Mouse (Mus musculus) stomach, embryonic 14.5 days (tissue): ENCODE measurements around the gene Rhov. TPM values are rescaled to one million over a fixed set of nuclear protein-coding genes. Genes with fewer than 3 reads are reported as not detected.
A peak's percentile ranks its signal among the peaks of the same experiment; 100 is the strongest.

Experiments used
- ATAC-seq: fragments of 200-750 bp; cut with Nextera tagmentation; 2 replicates; pipeline ENCODE4 v1.8.0; 2017; ENCODE audit warnings: low read depth, moderate TSS enrichment; ENCODE audit not compliant: insufficient number of reproducible peaks, insufficient read depth, low FRiP score
- H3K27ac ChIP-seq: fragments of 300-500 bp; sonication (generic); 2 replicates; pipeline ENCODE4 v1.5.1; 2014; ENCODE audit warnings: mild to moderate bottlenecking, low read length, moderate library complexity, mixed read lengths
- H3K27me3 ChIP-seq: fragments of 300-500 bp; sonication (generic); 2 replicates; pipeline ENCODE4 v1.6.1; 2014; ENCODE audit warnings: low read length, control low read depth, mixed read lengths; ENCODE audit not compliant: control insufficient read depth, insufficient read depth
- H3K36me3 ChIP-seq: fragments of 300-500 bp; sonication (generic); 2 replicates; pipeline ENCODE4 v1.6.1; 2014; ENCODE audit warnings: mild to moderate bottlenecking, control low read depth, low read length, moderate library complexity, mixed read lengths; ENCODE audit not compliant: control insufficient read depth, insufficient read depth
- H3K4me1 ChIP-seq: fragments of 300-500 bp; sonication (generic); 2 replicates; pipeline ENCODE4 v1.6.1; 2014; ENCODE audit warnings: low read length, control low read depth, mixed read lengths; ENCODE audit not compliant: control insufficient read depth, insufficient read depth
- H3K4me2 ChIP-seq: fragments of 300-500 bp; sonication (generic); replicated peaks from 2 replicates; pipeline ENCODE4 v1.6.1; 2014; ENCODE audit warnings: low read depth, low read length, control low read depth
- H3K4me3 ChIP-seq: fragments of 300-500 bp; sonication (generic); 2 replicates; pipeline ENCODE4 v1.5.1; 2014; ENCODE audit warnings: low read depth, low read length, control low read depth
- H3K9ac ChIP-seq: fragments of 300-500 bp; sonication (generic); replicated peaks from 2 replicates; pipeline ENCODE4 v1.6.1; 2014; ENCODE audit warnings: low read depth, mild to moderate bottlenecking, control low read depth, low read length, moderate library complexity, mixed read lengths
- H3K9me3 ChIP-seq: fragments of 300-500 bp; sonication (generic); 2 replicates; pipeline ENCODE4 v1.6.1; 2016; ENCODE audit warnings: low read depth, low read length, control low read depth; ENCODE audit not compliant: control insufficient read depth
- WGBS: fragments of 180-500 bp; shearing (Covaris S2); extraction: QIAGEN DNeasy Blood & Tissue Kit; methylation state at CpG from one replicate; pipeline ENCODE4 v1.1.7; 2014; 5-methylcytosine and 5-hydroxymethylcytosine counted together
- polyA plus RNA-seq: library from polyadenylated mRNA; unstranded; fragments of >200 nt; fragmentation: Nextera tagmentation; extraction: Ambion mirVana; gene quantifications from 2 replicates; pipeline ENCODE4 v1.2.1, GENCODE M21; 2014

The Rhov gene
- polyA plus RNA-seq, 1 experiment from 2014 or later = 6.0 TPM

- Histone ChIP-seq H3K4me2 (no peak overlapping the region), H3K27ac (peak overlapping the region; percentile 15; the same call in 1 of the 2 replicates), H3K27me3 (peaks cover 23% of the 10 kb centered on the region), H3K36me3 (no peaks in the 10 kb centered on the region), H3K9ac (no peak overlapping the region), H3K4me1 (0 out of 2 replicates have a peak, but pooled peaks cover 3% of the 10 kb centered on the region), H3K4me3 (no peak overlapping the region), H3K9me3 (no peaks in the 10 kb centered on the region)
- ATAC-seq = no peak
- WGBS = 65% methylated on average over 4 of the region's 4 CpGs
Observed at GRCm38 (mm10) chr2:119240075-119240818, 30.8 kb downstream of the Rhov start.

DNA sequence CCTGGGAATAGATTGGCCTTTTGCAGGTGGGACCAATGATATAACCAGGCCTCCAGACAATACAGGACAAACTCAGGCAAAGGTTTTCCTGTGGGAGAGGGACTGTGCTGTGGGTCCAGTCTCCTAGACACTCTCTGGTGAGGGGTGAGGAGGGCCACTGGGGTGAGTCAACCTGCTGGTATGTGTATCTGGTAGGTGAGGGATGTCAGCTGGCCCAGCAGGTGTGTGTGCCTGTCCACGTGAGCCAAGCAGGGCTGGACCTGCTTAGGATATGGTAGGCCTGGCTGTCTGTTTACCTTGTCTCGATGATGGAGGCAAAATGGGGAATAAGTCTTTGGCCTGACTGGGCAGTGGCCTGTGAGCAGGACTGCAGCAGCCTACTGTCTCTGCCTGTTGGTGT, 32.4 kb downstream of the Rhov start:
- Histone ChIP-seq H3K4me3 (peak overlapping the region; percentile 49), H3K27me3 (peaks cover 23% of the 10 kb centered on the region), H3K9me3 (no peaks in the 10 kb centered on the region), H3K9ac (peak overlapping the region; percentile 59; the same call in 1 of the 2 replicates), H3K36me3 (no peaks in the 10 kb centered on the region), H3K4me1 (0 out of 2 replicates have a peak, but pooled peaks cover 3% of the 10 kb centered on the region), H3K27ac (peak overlapping the region; percentile 72; the same call in 1 of the 2 replicates), H3K4me2 (peak overlapping the region; percentile 44)
- WGBS = 49% methylated on average over 2 of the region's 2 CpGs
- peak; percentile 46; the same call in 1 of the 2 replicates for ATAC-seq

- Histone ChIP-seq H3K4me2 (peak overlapping the region; percentile 44), H3K9ac (peak overlapping the region; percentile 59), H3K9me3 (no peaks in the 10 kb centered on the region), H3K36me3 (no peaks in the 10 kb centered on the region), H3K27ac (peak overlapping the region; percentile 72), H3K27me3 (peaks cover 23% of the 10 kb centered on the region), H3K4me1 (0 out of 2 replicates have a peak, but pooled peaks cover 3% of the 10 kb centered on the region), H3K4me3 (peak overlapping the region; percentile 49)
- WGBS = 3% methylated on average over 27 of the region's 31 CpGs
- ATAC-seq = no peak
Observed at GRCm38 (mm10) chr2:119237871-119238220, 33.2 kb downstream of the Rhov start.

- peak; percentile 80 for ATAC-seq
- Histone ChIP-seq H3K9ac (peak within 1 kb of the TSS; percentile 59), H3K4me2 (peak within 1 kb of the TSS; percentile 44), H3K36me3 (no peaks in the 10 kb centered on the region), H3K4me3 (peak within 1 kb of the TSS; percentile 49), H3K4me1 (0 out of 2 replicates have a peak, but pooled peaks cover 3% of the 10 kb centered on the region), H3K27ac (peak within 1 kb of the TSS; percentile 72), H3K9me3 (no peaks in the 10 kb centered on the region), H3K27me3 (peaks cover 23% of the 10 kb centered on the region)
- WGBS = under 1% methylated on average over 63 of the region's 73 CpGs
Observed at GRCm38 (mm10) chr2:119237210-119237870, 33.7 kb downstream of the Rhov start, which contains the start of gene Spint1. TSS of gene Spint1 (plus strand) at chr2:119237362.

GRCm38 (mm10) chr2:119236682-119237209, 34.3 kb downstream of the Rhov start:
- H3K27me3 ChIP-seq = peaks cover 23% of the 10 kb centered on the region
- H3K4me3 ChIP-seq = peak overlapping the region; percentile 49
- H3K36me3 ChIP-seq = no peaks in the 10 kb centered on the region
- 0 out of 2 replicates have a peak, but pooled peaks cover 3% of the 10 kb centered on the region for H3K4me1 ChIP-seq
- peak overlapping the region; percentile 40; the same call in 1 of the 2 replicates for H3K27ac ChIP-seq
- 7% methylated on average over 25 of the region's 25 CpGs for WGBS
- no peak for ATAC-seq
- peak overlapping the region; percentile 44 for H3K4me2 ChIP-seq
- no peaks in the 10 kb centered on the region for H3K9me3 ChIP-seq
- H3K9ac ChIP-seq = peak overlapping the region; percentile 59

- no peak within 1 kb of the TSS for H3K4me2 ChIP-seq
- no peaks in the 10 kb centered on the region for H3K27me3 ChIP-seq
- H3K9ac ChIP-seq = no peak within 1 kb of the TSS
- H3K36me3 ChIP-seq = no peaks in the 10 kb centered on the region
- H3K4me1 ChIP-seq = no peaks in the 10 kb centered on the region
- ATAC-seq = no peak
- no peak within 1 kb of the TSS for H3K27ac ChIP-seq
- H3K9me3 ChIP-seq = no peaks in the 10 kb centered on the region
- WGBS = 64% methylated on average over 6 of the region's 6 CpGs
- H3K4me3 ChIP-seq = no peak within 1 kb of the TSS
Observed at GRCm38 (mm10) chr2:119229775-119230704, 41.0 kb downstream of the Rhov start, which contains the start of gene Ppp1r14d. TSS of gene Ppp1r14d (minus strand) at chr2:119229906.
